Mouse (Mus musculus) liver, embryonic 11.5 days (tissue): ENCODE measurements around the gene Vps18. TPM values are rescaled to one million over a fixed set of nuclear protein-coding genes. Genes with fewer than 3 reads are reported as not detected.

Experiments used
- ATAC-seq: fragments of 200-750 bp; cut with Nextera tagmentation; replicated peaks from 2 replicates; pipeline ENCODE4 v1.8.0; 2017; ENCODE audit warnings: moderate number of reproducible peaks, mild to moderate bottlenecking, moderate TSS enrichment, moderate library complexity; ENCODE audit not compliant: low FRiP score
- DNase-seq: peaks from one replicate; pipeline ENCODE4 v3.0.0-alpha.2; 2017; ENCODE audit warnings: low spot score
- H3K27ac ChIP-seq: fragments of 300-500 bp; sonication (generic); 2 replicates; pipeline ENCODE4 v1.5.1; 2014; ENCODE audit warnings: mild to moderate bottlenecking, low read depth, low read length, control low read depth
- H3K27me3 ChIP-seq: fragments of 300-500 bp; sonication (generic); replicated peaks from 2 replicates; pipeline ENCODE4 v1.6.1; 2014; ENCODE audit warnings: low read length, mixed read lengths; ENCODE audit not compliant: control insufficient read depth, insufficient read depth
- H3K36me3 ChIP-seq: fragments of 300-500 bp; sonication (generic); 2 replicates; pipeline ENCODE4 v1.6.1; 2014; ENCODE audit warnings: mild to moderate bottlenecking, low read length, moderate library complexity, mixed read lengths; ENCODE audit not compliant: control insufficient read depth, insufficient read depth
- H3K4me1 ChIP-seq: fragments of 300-500 bp; sonication (generic); replicated peaks from 2 replicates; pipeline ENCODE4 v1.6.1; 2014; ENCODE audit warnings: low read length, mixed read lengths; ENCODE audit not compliant: control insufficient read depth, insufficient read depth
- H3K4me2 ChIP-seq: fragments of 300-500 bp; sonication (generic); 2 replicates; pipeline ENCODE4 v1.6.1; 2014; ENCODE audit warnings: mild to moderate bottlenecking, control low read depth, moderate library complexity
- H3K4me3 ChIP-seq: fragments of 300-500 bp; sonication (generic); 2 replicates; pipeline ENCODE4 v1.5.1; 2014; ENCODE audit warnings: low read depth, low read length, control low read depth
- H3K9ac ChIP-seq: fragments of 300-500 bp; sonication (generic); 2 replicates; pipeline ENCODE4 v1.6.1; 2014; ENCODE audit warnings: low read depth, low read length, control low read depth
- H3K9me3 ChIP-seq: fragments of 300-500 bp; sonication (generic); 2 replicates; pipeline ENCODE4 v1.6.1; 2016; ENCODE audit warnings: low read length, inconsistent platforms, mixed read lengths; ENCODE audit not compliant: control insufficient read depth
- WGBS: fragments of 180-500 bp; shearing (Covaris S2); extraction: QIAGEN DNeasy Blood & Tissue Kit; methylation state at CpG from one replicate; pipeline ENCODE4 v1.1.7; 2014; 5-methylcytosine and 5-hydroxymethylcytosine counted together
- polyA plus RNA-seq: library from polyadenylated mRNA; unstranded; fragments of >200 nt; fragmentation: Nextera tagmentation; extraction: Ambion mirVana; gene quantifications from 2 replicates; pipeline ENCODE4 v1.2.1, GENCODE M21; 2014

Gene Vps18
- polyA plus RNA-seq, 1 experiment from 2014 or later: 14.0 TPM

- ATAC-seq (no peak), DNase-seq (no peak)
- Histone ChIP-seq H3K4me3 (no peak overlapping the region), H3K9ac (no peak overlapping the region), H3K4me2 (no peak overlapping the region), H3K9me3 (no peaks in the 10 kb centered on the region), H3K27ac (no peak overlapping the region), H3K4me1 (peaks cover 5% of the 10 kb centered on the region), H3K36me3 (no peaks in the 10 kb centered on the region), H3K27me3 (peaks cover 18% of the 10 kb centered on the region)
- WGBS: 77% methylated on average over 1 of the region's 1 CpGs
These were observed 47.0 kb downstream of the Vps18 start for GRCm38 (mm10) chr2:119335535-119335934.

DNA sequence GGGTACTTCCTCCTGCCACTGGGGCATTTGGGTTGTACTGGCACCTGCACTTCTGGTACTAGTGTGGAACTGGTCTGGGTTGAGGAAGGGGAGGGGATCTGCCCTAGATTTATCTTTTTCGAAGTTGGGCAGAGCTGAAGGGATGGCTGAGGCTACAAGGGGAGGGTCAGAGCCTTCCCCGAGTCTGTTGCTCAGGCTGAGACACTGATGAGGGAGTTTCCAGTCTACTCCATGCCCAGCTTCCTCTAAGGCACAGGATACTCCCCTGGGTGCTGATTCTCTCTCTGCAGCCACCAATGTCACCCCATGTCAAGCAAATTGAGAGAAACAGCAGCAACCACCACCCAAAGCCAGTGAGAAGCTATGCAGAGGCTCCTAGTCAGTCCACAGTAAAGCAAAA, 47.5 kb downstream of the Vps18 start:
- Histone ChIP-seq H3K36me3 (no peaks in the 10 kb centered on the region), H3K4me3 (no peak overlapping the region), H3K9ac (no peak overlapping the region), H3K4me1 (peaks cover 5% of the 10 kb centered on the region), H3K4me2 (no peak overlapping the region), H3K27me3 (peaks cover 13% of the 10 kb centered on the region), H3K9me3 (no peaks in the 10 kb centered on the region), H3K27ac (no peak overlapping the region)
- WGBS: 51% methylated on average over 2 of the region's 2 CpGs
- peak; percentile 31 for DNase-seq
- no peak for ATAC-seq

GRCm38 (mm10) chr2:119336470-119336869, 47.9 kb downstream of the Vps18 start:
- H3K27ac ChIP-seq: no peak overlapping the region
- 45% methylated on average over 10 of the region's 10 CpGs for WGBS
- no peaks in the 10 kb centered on the region for H3K36me3 ChIP-seq
- no peak overlapping the region for H3K4me2 ChIP-seq
- DNase-seq (no peak), ATAC-seq (no peak)
- no peaks in the 10 kb centered on the region for H3K9me3 ChIP-seq
- peaks cover 9% of the 10 kb centered on the region for H3K27me3 ChIP-seq
- H3K4me1 ChIP-seq: peaks cover 5% of the 10 kb centered on the region
- H3K4me3 ChIP-seq: no peak overlapping the region
- H3K9ac ChIP-seq: no peak overlapping the region

DNA sequence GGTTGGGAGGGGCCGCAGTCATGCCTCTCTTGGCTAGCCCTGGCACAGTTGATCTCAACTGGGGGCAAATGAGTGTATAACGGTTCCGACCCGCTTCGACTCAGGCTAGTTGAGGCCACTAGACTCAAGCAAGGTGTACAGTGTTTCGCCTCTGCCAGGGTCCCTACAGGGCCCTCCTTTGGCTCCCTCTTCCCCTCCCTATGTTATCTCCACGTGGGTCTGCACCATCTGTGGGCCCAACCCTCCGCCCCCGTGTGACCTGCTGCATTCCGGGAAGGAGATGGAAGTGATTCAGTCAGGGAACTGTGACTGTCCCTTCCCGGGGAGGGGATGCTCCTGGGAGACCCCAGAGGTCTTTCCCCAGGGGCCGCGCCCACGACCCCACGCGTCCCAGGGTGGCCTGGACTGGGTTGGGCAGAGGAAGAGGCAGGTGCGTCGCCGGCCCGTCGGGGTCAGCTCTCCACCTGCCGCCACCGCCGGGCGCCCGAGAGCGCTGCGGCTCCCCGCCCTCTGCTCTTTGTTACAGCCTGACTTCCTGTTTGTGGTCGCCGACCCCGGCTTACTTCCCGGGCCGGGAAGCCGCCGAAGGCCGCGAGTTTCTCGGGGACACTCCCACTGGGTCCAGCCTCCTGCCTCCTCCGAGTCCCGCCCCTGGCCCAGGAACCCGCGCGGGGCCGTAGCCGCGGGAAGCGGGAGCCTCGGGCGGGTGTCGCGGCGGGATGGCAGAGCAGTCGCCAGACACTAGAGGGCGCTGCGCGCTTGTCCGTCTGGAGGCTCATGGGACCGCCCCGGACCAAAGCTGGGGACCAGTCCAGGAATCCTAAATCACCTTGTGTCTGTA, 49.1 kb downstream of the Vps18 start:
- H3K9ac ChIP-seq: peak overlapping the region; percentile 72
- ATAC-seq: peak; percentile 81
- no peaks in the 10 kb centered on the region; the same call in 1 of the 2 replicates for H3K27me3 ChIP-seq
- no peaks in the 10 kb centered on the region for H3K36me3 ChIP-seq
- H3K4me2 ChIP-seq: peak overlapping the region; percentile 84
- H3K4me3 ChIP-seq: peak overlapping the region; percentile 68
- no peaks in the 10 kb centered on the region for H3K9me3 ChIP-seq
- H3K27ac ChIP-seq: no peak overlapping the region; the same call in 1 of the 2 replicates
- peaks cover 5% of the 10 kb centered on the region for H3K4me1 ChIP-seq
- DNase-seq: peak; percentile 87
- WGBS: 7% methylated on average over 57 of the region's 60 CpGs

DNA sequence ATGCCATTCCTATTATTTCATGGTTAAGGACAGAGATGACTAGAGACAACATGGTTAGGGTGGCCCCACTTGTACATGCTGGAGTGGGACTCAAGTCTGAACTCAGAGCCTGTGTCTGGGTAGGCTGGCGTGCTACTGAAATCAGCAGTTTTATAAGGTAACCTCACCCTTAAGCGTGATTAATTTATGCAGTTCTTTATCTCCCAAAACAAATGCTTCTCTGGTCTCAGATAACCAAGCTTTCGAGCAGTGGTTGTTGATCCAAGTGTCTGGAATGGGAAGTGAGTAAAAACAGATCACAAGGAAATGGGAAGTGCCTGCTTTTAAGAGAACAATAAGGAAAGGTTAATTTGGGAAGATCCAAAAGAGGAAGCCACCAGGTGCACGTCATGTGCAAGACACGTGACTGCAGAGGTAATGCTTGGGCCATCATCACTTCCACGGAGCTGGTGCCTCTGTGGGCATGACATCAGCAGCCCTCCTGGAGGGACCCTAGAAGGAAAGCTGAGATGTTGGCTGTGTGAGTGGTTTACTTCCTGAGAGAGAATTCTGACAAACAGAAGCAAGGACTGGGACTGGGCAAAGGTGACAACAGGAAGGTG, 56.1 kb downstream of the Vps18 start:
- Histone ChIP-seq H3K27ac (no peak overlapping the region), H3K4me1 (no peaks in the 10 kb centered on the region), H3K9ac (no peak overlapping the region), H3K4me3 (no peak overlapping the region), H3K9me3 (no peaks in the 10 kb centered on the region), H3K4me2 (no peak overlapping the region), H3K27me3 (peaks cover 1% of the 10 kb centered on the region; the same call in 1 of the 2 replicates), H3K36me3 (no peaks in the 10 kb centered on the region)
- ATAC-seq: no peak
- DNase-seq: no peak
- 28% methylated on average over 6 of the region's 6 CpGs for WGBS

Other genes with a start within 250 kb of the Vps18 start
- 60.7 and 64.8 TPM in 2 replicates for gene Knl1, start 241.6 kb upstream of the Vps18 start, polyA plus RNA-seq
- gene Rad51, start 175.9 kb upstream of the Vps18 start, polyA plus RNA-seq: 62.0 and 64.0 TPM in 2 replicates
- gene Rmdn3, start 131.7 kb upstream of the Vps18 start, polyA plus RNA-seq: 75.7 and 80.6 TPM in 2 replicates
- 33.6 and 36.4 TPM in 2 replicates for gene Gchfr, start 121.0 kb upstream of the Vps18 start, polyA plus RNA-seq
- 0.23 and 0.25 TPM in 2 replicates for gene Gm14137, start 114.2 kb upstream of the Vps18 start, polyA plus RNA-seq
- 47.2 and 48.5 TPM in 2 replicates for gene Zfyve19, start 80.1 kb upstream of the Vps18 start, polyA plus RNA-seq
- 16.9 and 18.1 TPM in 2 replicates for gene Dnajc17, start 79.9 kb upstream of the Vps18 start, polyA plus RNA-seq
- not detected in 2 replicates for gene Ppp1r14d, start 58.8 kb upstream of the Vps18 start, polyA plus RNA-seq
- gene Spint1, start 51.4 kb upstream of the Vps18 start, polyA plus RNA-seq: 2.3 and 2.5 TPM in 2 replicates
- gene Rhov, start 17.5 kb upstream of the Vps18 start, polyA plus RNA-seq: 0.38 TPM in 1 of 2 replicates, not detected in the other
- 5.3 and 5.9 TPM in 2 replicates for gene Dll4, start 37.0 kb downstream of the Vps18 start, polyA plus RNA-seq
- 2.9 and 3.2 TPM in 2 replicates for gene Chac1, start 62.5 kb downstream of the Vps18 start, polyA plus RNA-seq
- gene Ino80, start 188.9 kb downstream of the Vps18 start, polyA plus RNA-seq: 4.2 and 4.9 TPM in 2 replicates